Mouse (Mus musculus) limb, embryonic 14.5 days (tissue): ENCODE data around the gene Ccdc88c. TPM values are rescaled to one million over a fixed set of nuclear protein-coding genes. Genes with fewer than 3 reads are reported as not detected.

ENCODE experiments used
- ATAC-seq: fragments of 200-750 bp; cut with Nextera tagmentation; 2 replicates; pipeline ENCODE4 v1.8.0; 2017; ENCODE audit warnings: low read depth, moderate number of reproducible peaks, moderate TSS enrichment; ENCODE audit not compliant: low FRiP score
- DNase-seq: peaks from one replicate; pipeline ENCODE4 v3.0.0-alpha.2; 2015; ENCODE audit warnings: low spot score
- H3K27ac ChIP-seq: fragments of 300-500 bp; sonication (generic); replicated peaks from 2 replicates; pipeline ENCODE4 v1.5.1; 2014; ENCODE audit warnings: low read depth, mild to moderate bottlenecking, low read length, moderate library complexity, mixed read lengths
- H3K27me3 ChIP-seq: fragments of 300-500 bp; sonication (generic); 2 replicates; pipeline ENCODE4 v1.6.1; 2014; ENCODE audit warnings: low read length, mixed read lengths; ENCODE audit not compliant: control insufficient read depth, insufficient read depth
- H3K36me3 ChIP-seq: fragments of 300-500 bp; sonication (generic); 2 replicates; pipeline ENCODE4 v1.6.1; 2014; ENCODE audit warnings: mild to moderate bottlenecking, low read length, moderate library complexity, mixed read lengths; ENCODE audit not compliant: control insufficient read depth, insufficient read depth
- H3K4me1 ChIP-seq: fragments of 300-500 bp; sonication (generic); 2 replicates; pipeline ENCODE4 v1.6.1; 2014; ENCODE audit warnings: antibody characterized with exemption, low read length, mixed read lengths; ENCODE audit not compliant: control insufficient read depth, insufficient read depth
- H3K4me2 ChIP-seq: fragments of 300-500 bp; sonication (generic); replicated peaks from 2 replicates; pipeline ENCODE4 v1.6.1; 2014; ENCODE audit warnings: low read depth, mild to moderate bottlenecking, low read length, moderate library complexity; ENCODE audit not compliant: severe bottlenecking
- H3K4me3 ChIP-seq: fragments of 300-500 bp; sonication (generic); replicated peaks from 2 replicates; pipeline ENCODE4 v1.5.1; 2014; ENCODE audit warnings: low read length
- H3K9ac ChIP-seq: fragments of 300-500 bp; sonication (generic); 2 replicates; pipeline ENCODE4 v1.6.1; 2014; ENCODE audit warnings: mild to moderate bottlenecking, low read depth, low read length, moderate library complexity; ENCODE audit not compliant: severe bottlenecking
- H3K9me3 ChIP-seq: fragments of 300-500 bp; sonication (generic); 2 replicates; pipeline ENCODE4 v1.6.1; 2016; ENCODE audit warnings: low read length; ENCODE audit not compliant: control insufficient read depth
- POLR2A ChIP-seq: fragments of 200-500 bp; IDR thresholded peaks from 2 replicates; pipeline ENCODE4 v1.8.0; 2012; ENCODE audit warnings: inconsistent platforms, mild to moderate bottlenecking, moderate library complexity, borderline replicate concordance; ENCODE audit not compliant: insufficient read depth, insufficient read length; ENCODE audit errors: extremely low read depth
- WGBS: fragments of 180-500 bp; shearing (Covaris S2); extraction: QIAGEN DNeasy Blood & Tissue Kit; methylation state at CpG from one replicate; pipeline ENCODE4 v1.1.7; 2014; 5-methylcytosine and 5-hydroxymethylcytosine counted together
- polyA plus RNA-seq, 2 experiments: library from polyadenylated mRNA; depleted of rRNA in 1 of 2; stranded (reverse) in 1 of 2; unstranded in 1 of 2; fragments of >200 nt; fragmentation: Nextera tagmentation in 1 of 2; extraction: Ambion mirVana in 1 of 2; gene quantifications; 2 replicates each; pipeline versions ENCODE4 v1.2.1 to v1.2.3; 2012 to 2014

Ccdc88c gene
- polyA plus RNA-seq, 2 experiments, result 5.2 to 6.5 TPM

DNA sequence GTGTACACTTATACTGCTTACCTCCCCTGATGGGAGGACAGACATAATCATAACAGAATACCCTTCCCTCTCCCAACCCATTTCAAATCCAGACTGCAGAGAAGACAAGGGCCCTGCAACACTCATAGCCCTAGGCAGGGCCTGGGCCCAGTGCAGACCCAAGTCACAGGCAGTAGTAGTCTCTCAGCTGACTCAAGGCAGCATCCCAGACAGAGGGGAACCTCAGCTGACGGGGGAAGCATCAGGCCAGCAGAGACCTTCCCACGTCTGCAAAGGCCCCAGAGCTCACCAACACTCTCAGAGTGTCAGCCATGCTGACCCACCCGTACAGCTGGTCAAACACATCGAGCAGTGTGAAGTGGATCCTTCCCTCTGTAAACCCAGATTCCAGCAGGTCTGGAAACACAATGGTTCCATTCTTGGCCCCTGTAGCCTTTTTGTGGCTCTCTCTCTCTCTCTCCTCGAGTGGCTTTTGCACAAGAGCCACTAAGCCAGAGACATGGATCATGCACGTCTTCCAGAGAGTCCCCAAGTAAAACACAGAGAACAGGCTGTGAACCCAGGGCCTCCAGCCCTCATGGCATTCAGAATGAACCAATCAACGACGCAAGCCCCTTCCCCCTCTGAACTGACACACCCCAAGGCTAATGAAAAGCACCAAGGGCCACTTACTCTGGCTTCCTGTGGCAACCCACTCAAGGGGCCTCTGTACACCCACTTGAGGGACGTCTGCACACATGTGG, 7.2 kb downstream of the Ccdc88c start:
- Histone ChIP-seq H3K4me3 (no peak overlapping the region), H3K27ac (no peak overlapping the region), H3K4me2 (no peak overlapping the region), H3K9me3 (no peaks in the 10 kb centered on the region), H3K4me1 (peaks cover 8% of the 10 kb centered on the region; the same call in 1 of the 2 replicates), H3K36me3 (no peaks in the 10 kb centered on the region), H3K9ac (no peak overlapping the region), H3K27me3 (0 out of 2 replicates have a peak, but pooled peaks cover 5% of the 10 kb centered on the region)
- WGBS, result 71% methylated on average over 9 of the region's 9 CpGs
- DNase-seq (no peak), ATAC-seq (no peak)
- no peak for TF ChIP-seq POLR2A

DNA sequence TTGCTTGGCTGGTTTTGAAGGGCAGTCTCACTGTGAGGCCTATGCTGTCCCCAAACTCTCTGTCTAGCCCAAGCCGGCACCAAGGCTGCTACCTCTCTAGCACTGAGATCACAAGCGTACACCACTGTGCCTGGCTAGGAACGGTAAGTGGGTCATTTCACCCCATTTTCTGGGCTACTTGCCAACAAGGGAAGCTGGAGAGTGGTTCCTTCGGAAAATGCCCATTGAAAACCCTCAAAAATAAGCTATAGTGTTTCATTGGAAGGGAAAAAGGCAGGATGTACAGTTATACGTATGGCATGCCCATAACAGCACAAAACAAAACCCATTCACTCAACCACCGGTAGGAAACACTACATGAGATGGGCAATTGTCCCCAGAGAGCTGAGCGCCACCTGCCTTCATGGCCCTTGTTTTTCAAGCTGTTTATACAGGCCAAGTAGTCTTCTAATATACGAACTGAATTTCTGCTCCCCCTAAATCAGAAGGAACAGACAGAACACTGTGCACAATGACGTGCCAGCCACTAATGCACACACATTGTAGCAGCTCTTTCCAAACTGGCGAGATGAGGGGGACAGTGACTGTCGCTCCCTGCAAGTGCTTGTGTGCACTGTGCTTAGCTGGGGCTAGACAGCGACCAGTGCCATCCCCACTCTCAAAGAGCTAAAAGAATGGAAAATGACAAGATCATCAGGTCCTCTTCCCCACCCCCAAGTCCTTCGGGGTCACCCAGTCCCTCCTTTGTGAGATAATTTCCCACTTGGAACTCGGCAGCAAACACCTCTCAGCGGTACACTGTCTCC, 8.4 kb downstream of the Ccdc88c start:
- peaks cover 14% of the 10 kb centered on the region; the same call in 1 of the 2 replicates for H3K4me1 ChIP-seq
- H3K9ac ChIP-seq, result no peak overlapping the region
- 71% methylated on average over 15 of the region's 15 CpGs for WGBS
- no peak overlapping the region for H3K27ac ChIP-seq
- H3K27me3 ChIP-seq, result no peaks in the 10 kb centered on the region
- no peak overlapping the region for H3K4me3 ChIP-seq
- ATAC-seq, result no peak
- DNase-seq, result no peak
- no peak overlapping the region for H3K4me2 ChIP-seq
- TF ChIP-seq POLR2A, result no peak
- no peaks in the 10 kb centered on the region for H3K9me3 ChIP-seq
- no peaks in the 10 kb centered on the region for H3K36me3 ChIP-seq

DNA sequence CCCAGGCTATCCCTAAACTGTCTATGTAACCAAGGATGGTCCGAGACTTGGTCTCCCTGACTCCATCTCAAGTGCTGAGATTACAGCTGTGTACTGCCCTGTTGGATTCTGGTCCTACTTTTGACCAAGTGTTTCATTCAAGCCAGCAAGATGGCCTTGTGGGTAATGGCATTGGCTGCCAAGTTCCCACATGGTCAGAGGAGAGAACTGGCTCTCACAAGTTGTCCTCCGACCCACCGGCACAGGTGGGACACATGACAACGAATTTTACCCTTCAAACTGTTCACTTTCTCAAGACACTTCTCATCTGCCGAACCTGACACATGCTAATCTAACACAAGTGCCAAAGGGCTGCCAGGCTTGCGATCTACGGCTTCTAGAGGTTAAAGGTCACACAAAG, 9.4 kb downstream of the Ccdc88c start:
- Histone ChIP-seq H3K9ac (no peak overlapping the region), H3K36me3 (no peaks in the 10 kb centered on the region), H3K27ac (no peak overlapping the region), H3K4me1 (peaks cover 18% of the 10 kb centered on the region; the same call in 1 of the 2 replicates), H3K27me3 (no peaks in the 10 kb centered on the region), H3K9me3 (no peaks in the 10 kb centered on the region), H3K4me2 (no peak overlapping the region), H3K4me3 (no peak overlapping the region)
- 88% methylated on average over 7 of the region's 7 CpGs for WGBS
- TF ChIP-seq POLR2A, result no peak
- ATAC-seq, result no peak
- no peak for DNase-seq

DNA sequence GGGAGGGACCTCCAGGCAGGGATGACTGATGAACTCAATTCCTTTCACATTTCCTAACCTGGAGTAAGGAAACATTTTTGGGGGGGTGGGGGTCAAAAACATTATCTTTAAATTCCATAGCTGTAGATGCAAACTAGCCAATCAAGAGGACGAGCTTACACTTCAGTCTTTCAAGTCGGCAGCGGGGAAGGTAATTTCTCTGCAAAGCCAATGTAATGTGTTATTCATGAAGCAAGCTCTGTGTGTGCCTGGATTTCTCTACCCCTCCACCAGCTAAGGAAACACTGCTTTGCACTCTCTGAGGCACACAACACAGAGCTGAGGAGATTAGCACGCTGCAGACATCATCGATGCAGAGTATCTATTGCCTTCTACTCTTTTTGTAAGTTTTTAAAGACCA, 9.8 kb downstream of the Ccdc88c start:
- no peak overlapping the region for H3K4me2 ChIP-seq
- H3K9ac ChIP-seq, result no peak overlapping the region
- no peak overlapping the region for H3K27ac ChIP-seq
- peaks cover 18% of the 10 kb centered on the region; the same call in 1 of the 2 replicates for H3K4me1 ChIP-seq
- DNase-seq (no peak), ATAC-seq (no peak)
- H3K9me3 ChIP-seq, result no peaks in the 10 kb centered on the region
- TF ChIP-seq POLR2A, result no peak
- H3K27me3 ChIP-seq, result no peaks in the 10 kb centered on the region
- 75% methylated on average over 5 of the region's 5 CpGs for WGBS
- H3K36me3 ChIP-seq, result no peaks in the 10 kb centered on the region
- no peak overlapping the region for H3K4me3 ChIP-seq

DNA sequence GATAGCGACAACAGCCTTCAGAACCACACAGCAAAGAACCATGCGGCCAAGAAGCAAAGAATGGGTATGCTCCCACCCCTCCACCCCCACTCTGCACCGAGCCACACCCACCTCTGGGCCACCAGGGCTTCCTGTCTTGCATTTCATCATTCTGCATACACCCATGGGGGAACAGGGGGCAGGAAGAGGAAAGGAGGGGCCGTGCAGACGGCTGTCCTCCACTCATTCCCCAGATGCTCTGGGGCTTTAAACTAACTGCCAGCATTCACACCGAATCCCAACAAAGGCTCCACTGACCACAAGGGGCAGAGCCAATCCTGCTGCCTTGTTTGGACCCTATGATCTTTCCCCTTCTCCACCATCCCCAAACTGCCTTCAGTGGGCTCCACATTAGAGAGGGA, 10.9 kb downstream of the Ccdc88c start:
- Histone ChIP-seq H3K36me3 (no peaks in the 10 kb centered on the region), H3K4me3 (no peak overlapping the region), H3K9ac (no peak overlapping the region), H3K9me3 (no peaks in the 10 kb centered on the region), H3K27me3 (no peaks in the 10 kb centered on the region), H3K4me1 (peaks cover 18% of the 10 kb centered on the region; the same call in 1 of the 2 replicates), H3K27ac (no peak overlapping the region), H3K4me2 (peak overlapping the region; percentile 16; the same call in 1 of the 2 replicates)
- DNase-seq, result no peak
- WGBS, result 14% methylated on average over 6 of the region's 6 CpGs
- no peak for TF ChIP-seq POLR2A
- ATAC-seq, result no peak
